Comparison of ENCODE assay signal across 13 mouse cellular contexts in the genomic region with DNA sequence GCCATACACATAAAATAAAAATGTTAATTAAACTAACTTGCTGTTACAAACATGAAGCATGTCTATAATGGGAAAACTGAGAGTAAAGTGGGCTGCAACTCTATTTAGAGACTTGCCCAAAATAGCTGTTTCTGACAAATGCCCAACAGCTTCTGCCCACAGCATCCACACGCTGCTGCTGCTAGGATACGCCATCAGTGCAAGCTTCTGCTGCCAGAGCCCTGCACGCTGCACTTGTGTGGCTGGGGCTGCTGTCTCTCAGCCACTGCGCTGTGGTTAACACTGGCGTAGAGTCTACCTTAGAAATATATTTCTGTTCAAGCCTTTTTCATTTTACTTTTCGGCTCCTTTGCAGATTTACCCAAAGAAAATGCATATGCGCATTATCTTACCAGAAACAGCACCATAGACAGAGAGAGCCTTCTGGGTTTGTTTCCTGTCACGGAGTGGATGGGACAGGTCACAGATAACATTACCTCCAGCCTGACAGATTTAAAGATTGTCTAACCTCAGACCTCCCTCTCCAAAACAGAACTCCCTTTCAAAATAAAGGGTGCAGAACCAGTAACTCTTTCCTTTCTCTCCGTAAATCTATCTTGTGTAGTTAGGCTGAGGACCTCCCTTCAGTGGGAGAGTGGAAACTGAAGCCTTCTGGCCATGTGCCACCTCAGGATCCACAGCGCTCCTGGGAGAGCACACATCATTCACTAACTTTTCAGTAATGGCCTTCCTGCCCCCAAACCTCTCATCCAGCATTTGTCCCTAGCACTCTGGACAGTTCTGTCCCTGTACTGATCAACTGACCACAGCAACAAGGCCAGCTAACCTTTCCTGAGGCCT. TPM values are rescaled to one million over a fixed set of nuclear protein-coding genes. Genes with fewer than 3 reads are reported as not detected.
DNase-seq lines count a peak whose midpoint lies in the region; ATAC-seq and TF ChIP-seq lines count a peak whose summit lies in the region.
"Had no signal": no experiment of that assay in that cellular context is flagged by ENCODE, and none has a peak within 500 bp of the region (broad histone marks: within the 10 kb centered on the region; RNA-seq: fewer than 3 reads in every experiment).

No protein-coding gene starts in this region.

- peak overlapping the region; percentile 6; the same call in 1 of the 2 replicates for H3K4me2 ChIP-seq in forebrain, postnatal 0 days (ENCODE audit: low read depth)
- H3K4me2 ChIP-seq in forebrain, embryonic 14.5 days (ENCODE audit: low read length): no peak overlapping the region
- no peak overlapping the region for H3K4me2 ChIP-seq in liver, embryonic 11.5 days
- H3K4me2 ChIP-seq: limb, embryonic 12.5 days had no signal

- WGBS in forebrain, postnatal 0 days: 53% methylated on average over 10 of the region's 10 CpGs
- 84% methylated on average over 10 of the region's 10 CpGs for WGBS in forebrain, embryonic 14.5 days
- 58% methylated on average over 10 of the region's 10 CpGs for WGBS in liver, embryonic 11.5 days

- H3K9ac ChIP-seq in forebrain, postnatal 0 days: no peak overlapping the region
- H3K9ac ChIP-seq in forebrain, embryonic 14.5 days (ENCODE audit: low read length): no peak overlapping the region
- H3K9ac ChIP-seq in liver, embryonic 11.5 days (ENCODE audit: low read depth, low read length): no peak overlapping the region
- H3K9ac ChIP-seq: limb, embryonic 12.5 days had no signal

- peak; percentile 71 for DNase-seq in forebrain, postnatal 0 days
- DNase-seq in forebrain, embryonic 14.5 days (ENCODE audit: low spot score): no peak
- no peak for DNase-seq in liver, embryonic 11.5 days (ENCODE audit: low spot score)
- DNase-seq in liver: no peak
- peak; percentile 67 to 81 for DNase-seq in left cerebral cortex, adult 18-20 months (ENCODE audit: low spot score in 2 of 2)
- DNase-seq in right cerebral cortex, postnatal 4 days: peak; percentile 48
- no peak for DNase-seq in yolk sac, embryonic 10.5 days (ENCODE audit: low spot score)
- DNase-seq in spleen, postnatal 14 days (ENCODE audit: low spot score in 2 of 2): no peak

- H3K4me3 ChIP-seq in forebrain, postnatal 0 days (ENCODE audit: low read depth, low read length): no peak overlapping the region
- no peak overlapping the region for H3K4me3 ChIP-seq in forebrain, embryonic 14.5 days (ENCODE audit: low read depth, low read length)
- no peak overlapping the region for H3K4me3 ChIP-seq in liver, embryonic 11.5 days (ENCODE audit: low read depth, low read length)
- H3K4me3 ChIP-seq: limb, embryonic 12.5 days had no signal

- no peaks in the 10 kb centered on the region for H3K9me3 ChIP-seq in forebrain, postnatal 0 days (ENCODE audit: low read length)
- H3K9me3 ChIP-seq in forebrain, embryonic 14.5 days (replicated peaks; ENCODE audit: control insufficient read depth, low read length): no peaks in the 10 kb centered on the region
- no peaks in the 10 kb centered on the region for H3K9me3 ChIP-seq in liver, embryonic 11.5 days (ENCODE audit: control insufficient read depth, low read length)
- H3K9me3 ChIP-seq: limb, embryonic 12.5 days had no signal

- H3K27me3 ChIP-seq in forebrain, postnatal 0 days (ENCODE audit: insufficient read depth, low read length): no peaks in the 10 kb centered on the region
- H3K27me3 ChIP-seq in forebrain, embryonic 14.5 days (replicated peaks; ENCODE audit: control insufficient read depth, insufficient read depth, low read length): no peaks in the 10 kb centered on the region
- no peaks in the 10 kb centered on the region for H3K27me3 ChIP-seq in liver, embryonic 11.5 days (replicated peaks; ENCODE audit: control insufficient read depth, insufficient read depth, low read length)
- H3K27me3 ChIP-seq: limb, embryonic 12.5 days had no signal

- peaks cover 20% of the 10 kb centered on the region for H3K4me1 ChIP-seq in forebrain, postnatal 0 days (ENCODE audit: insufficient read depth)
- peaks cover 4% of the 10 kb centered on the region for H3K4me1 ChIP-seq in forebrain, embryonic 14.5 days (ENCODE audit: control insufficient read depth, insufficient read depth, low read length)
- peaks cover 35% of the 10 kb centered on the region for H3K4me1 ChIP-seq in liver, embryonic 11.5 days (replicated peaks; ENCODE audit: control insufficient read depth, insufficient read depth, low read length)

- ATAC-seq in forebrain, postnatal 0 days: peak; percentile 82
- ATAC-seq in forebrain, embryonic 14.5 days: no peak
- no peak for ATAC-seq in liver, embryonic 11.5 days (replicated peaks; ENCODE audit: low FRiP score)
- ATAC-seq: CD4-positive, CD25-positive, alpha-beta regulatory T cell, adult 4 months had no signal

- H3K27ac ChIP-seq in forebrain, postnatal 0 days (ENCODE audit: low read depth, low read length): peak overlapping the region; percentile 50
- H3K27ac ChIP-seq in forebrain, embryonic 14.5 days (ENCODE audit: low read depth, low read length): no peak overlapping the region
- 0 out of 2 replicates have a peak overlapping the region, but pooled peaks have one; percentile 5 for H3K27ac ChIP-seq in liver, embryonic 11.5 days (ENCODE audit: low read depth, low read length)

- peaks cover 6% of the 10 kb centered on the region for H3K36me3 ChIP-seq in forebrain, postnatal 0 days (ENCODE audit: insufficient read depth)
- H3K36me3 ChIP-seq in forebrain, embryonic 14.5 days (ENCODE audit: control insufficient read depth, insufficient read depth, low read length): peaks cover 11% of the 10 kb centered on the region; the same call in 1 of the 2 replicates
- H3K36me3 ChIP-seq in liver, embryonic 11.5 days (ENCODE audit: control insufficient read depth, insufficient read depth, low read length): no peaks in the 10 kb centered on the region; the same call in 1 of the 2 replicates

- TF ChIP-seq CTCF in forebrain, postnatal 0 days (IDR thresholded peaks at IDR 0.05; ENCODE audit: low read depth): no peak

RNA-seq across cellular contexts. Expression of a gene that starts 12.4 kb away (rescaled TPM):
- 324 and 329 TPM in 2 replicates for total RNA-seq in forebrain, postnatal 0 days (2014; rRNA removed)
- polyA plus RNA-seq in forebrain, postnatal 0 days (2015; fragmentation: Nextera tagmentation; extraction: Ambion mirVana): 249 TPM in 2 replicates
- 175 and 178 TPM in 2 replicates for polyA plus RNA-seq in forebrain, embryonic 14.5 days (2014; fragmentation: Nextera tagmentation; extraction: Ambion mirVana)
- 19.6 and 26.1 TPM in 2 replicates for polyA plus RNA-seq in liver, embryonic 11.5 days (2014; fragmentation: Nextera tagmentation; extraction: Ambion mirVana)
- 100 to 1,000 TPM; 562 to 569 TPM for total RNA-seq in left cerebral cortex, adult 18-20 months (2021)

RNA-seq across cellular contexts. Expression of a gene that starts 24.1 kb away (rescaled TPM):
- not detected in 2 replicates for total RNA-seq in forebrain, postnatal 0 days (2014; rRNA removed)
- not detected in 2 replicates for polyA plus RNA-seq in forebrain, postnatal 0 days (2015; fragmentation: Nextera tagmentation; extraction: Ambion mirVana)
- polyA plus RNA-seq in forebrain, embryonic 14.5 days (2014; fragmentation: Nextera tagmentation; extraction: Ambion mirVana): not detected in 2 replicates
- polyA plus RNA-seq in liver, embryonic 11.5 days (2014; fragmentation: Nextera tagmentation; extraction: Ambion mirVana): not detected in 2 replicates
- not detected for total RNA-seq in left cerebral cortex, adult 18-20 months (2021)
- total RNA-seq: midbrain, postnatal 0 days had no signal
- polyA plus RNA-seq: CD4-positive, CD25-positive, alpha-beta regulatory T cell, adult 4 months; gonadal fat pad, adult 2 months; limb, embryonic 12.5 days; midbrain, postnatal 0 days; small intestine, adult 2 months had no signal

RNA-seq across cellular contexts. Expression of a gene that starts 25.6 kb away (rescaled TPM):
- 1,348 and 1,517 TPM in 2 replicates for total RNA-seq in forebrain, postnatal 0 days (2014; rRNA removed)
- 502 and 620 TPM in 2 replicates for polyA plus RNA-seq in forebrain, postnatal 0 days (2015; fragmentation: Nextera tagmentation; extraction: Ambion mirVana)
- 603 and 789 TPM in 2 replicates for polyA plus RNA-seq in forebrain, embryonic 14.5 days (2014; fragmentation: Nextera tagmentation; extraction: Ambion mirVana)
- 1,138 and 1,235 TPM in 2 replicates for polyA plus RNA-seq in liver, embryonic 11.5 days (2014; fragmentation: Nextera tagmentation; extraction: Ambion mirVana)
- total RNA-seq in left cerebral cortex, adult 18-20 months (2021): 100 to 1,000 TPM; 498 to 500 TPM

RNA-seq across cellular contexts. Expression of a gene that starts 44.4 kb away (rescaled TPM):
- 29.3 and 38.7 TPM in 2 replicates for total RNA-seq in forebrain, postnatal 0 days (2014; rRNA removed)
- polyA plus RNA-seq in forebrain, postnatal 0 days (2015; fragmentation: Nextera tagmentation; extraction: Ambion mirVana): 42.5 and 62.5 TPM in 2 replicates
- 22.2 and 25.2 TPM in 2 replicates for polyA plus RNA-seq in forebrain, embryonic 14.5 days (2014; fragmentation: Nextera tagmentation; extraction: Ambion mirVana)
- polyA plus RNA-seq in liver, embryonic 11.5 days (2014; fragmentation: Nextera tagmentation; extraction: Ambion mirVana): 0.71 and 0.75 TPM in 2 replicates
- 100 to 1,000 TPM; 429 to 433 TPM for total RNA-seq in left cerebral cortex, adult 18-20 months (2021)

RNA-seq across cellular contexts. Expression of a gene that starts 45.3 kb away (rescaled TPM):
- 35.0 and 70.3 TPM in 2 replicates for total RNA-seq in forebrain, postnatal 0 days (2014; rRNA removed)
- 85.2 and 92.8 TPM in 2 replicates for polyA plus RNA-seq in forebrain, postnatal 0 days (2015; fragmentation: Nextera tagmentation; extraction: Ambion mirVana)
- 44.6 and 46.2 TPM in 2 replicates for polyA plus RNA-seq in forebrain, embryonic 14.5 days (2014; fragmentation: Nextera tagmentation; extraction: Ambion mirVana)
- 23.6 and 28.4 TPM in 2 replicates for polyA plus RNA-seq in liver, embryonic 11.5 days (2014; fragmentation: Nextera tagmentation; extraction: Ambion mirVana)
- 10 to 100 TPM; 83.2 to 92.5 TPM for total RNA-seq in left cerebral cortex, adult 18-20 months (2021)

Comparison
In these comparisons a context has a peak if more than half of its experiments do, and no peak if none do; other contexts are left out.
1. DNase-seq: peak in forebrain, postnatal 0 days (single experiment), left cerebral cortex, adult 18-20 months (2 of 2) and right cerebral cortex, postnatal 4 days (single experiment); none in forebrain, embryonic 14.5 days (single experiment), liver, embryonic 11.5 days (single experiment), liver (single experiment), yolk sac, embryonic 10.5 days (single experiment) and spleen, postnatal 14 days (0 of 2).